Mouse (Mus musculus) C2C12 (cell line): ENCODE data around the gene Fto. TPM values are rescaled to one million over a fixed set of nuclear protein-coding genes. Genes with fewer than 3 reads are reported as not detected.

Experiments used
- H3K27me3 ChIP-seq: one replicate; pipeline ENCODE4 v1.6.1; 2011; ENCODE audit not compliant: control insufficient read depth, insufficient read depth, insufficient read length
- H3K36me3 ChIP-seq: one replicate; pipeline ENCODE4 v1.6.1; 2011; ENCODE audit not compliant: control insufficient read depth, insufficient read depth
- H3K4me3 ChIP-seq: one replicate; pipeline ENCODE4 v1.5.1; 2011; ENCODE audit warnings: mild to moderate bottlenecking, control low read depth; ENCODE audit not compliant: poor library complexity, insufficient read depth, severe bottlenecking
- H3K79me2 ChIP-seq: one replicate; pipeline ENCODE4 v1.6.1; 2011; ENCODE audit not compliant: control insufficient read depth, insufficient read depth
- H3K79me3 ChIP-seq: one replicate; pipeline ENCODE4 v1.6.1; 2011; ENCODE audit warnings: low read depth, control low read depth
- H3ac ChIP-seq: one replicate; pipeline ENCODE3; 2011; ENCODE audit warnings: low read depth; ENCODE audit not compliant: control insufficient read depth, insufficient read length
- CEBPB ChIP-seq: IDR thresholded peaks from one replicate; pipeline ENCODE4 v1.6.1; 2011; ENCODE audit warnings: low read depth, mild to moderate bottlenecking, control low read depth, moderate library complexity
- CTCF ChIP-seq: IDR thresholded peaks from one replicate; pipeline ENCODE4 v1.5.1; 2011; ENCODE audit not compliant: control insufficient read depth, insufficient read depth, insufficient read length
- FOSL1 ChIP-seq: IDR thresholded peaks from one replicate; pipeline ENCODE4 v1.8.0; 2011; ENCODE audit warnings: mild to moderate bottlenecking, low read length; ENCODE audit not compliant: poor library complexity, insufficient read depth, severe bottlenecking
- MAX ChIP-seq: IDR thresholded peaks from one replicate; pipeline ENCODE4 v1.6.1; 2011; ENCODE audit warnings: mild to moderate bottlenecking, control low read depth
- MYOD1 ChIP-seq: IDR thresholded peaks from one replicate; pipeline ENCODE4 v1.6.1; 2011; ENCODE audit warnings: low read depth; ENCODE audit not compliant: control insufficient read depth, insufficient read length
- MYOG ChIP-seq: IDR thresholded peaks from one replicate; pipeline ENCODE4 v1.6.1; 2011; ENCODE audit not compliant: control insufficient read depth, insufficient read length; ENCODE audit errors: extremely low read depth
- USF1 ChIP-seq: IDR thresholded peaks from one replicate; pipeline ENCODE4 v1.6.1; 2011; ENCODE audit warnings: low read depth, mild to moderate bottlenecking, control low read depth, moderate library complexity
- polyA plus RNA-seq: library from polyadenylated mRNA; unstranded; fragments of >200 nt; fragmentation: generic; extraction: Trizol; gene quantifications from one replicate; pipeline ENCODE4 v1.2.1, GENCODE M21; 2012; ENCODE audit warnings: missing spikeins

Gene Fto
- polyA plus RNA-seq, 1 experiment = 39.1 TPM

DNA sequence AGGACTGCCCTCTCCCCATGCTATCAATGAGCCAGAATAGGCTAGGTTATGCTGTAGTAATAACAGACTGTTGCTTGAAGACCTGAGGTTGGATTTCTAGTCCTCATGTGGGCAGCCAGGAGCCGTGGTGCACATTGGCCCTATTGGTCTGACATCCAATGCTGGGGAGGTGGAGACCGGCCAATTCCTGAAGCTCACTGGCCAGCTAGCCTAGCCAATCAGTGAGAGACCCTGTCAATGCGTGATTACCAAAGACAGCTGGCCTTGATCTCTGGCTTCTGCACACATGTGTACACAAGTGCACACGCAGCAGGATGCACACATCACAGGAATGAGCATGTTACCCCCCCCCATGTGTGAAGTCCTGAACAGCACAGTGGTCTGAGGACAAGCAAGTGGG lies 94.6 kb downstream of the Fto start:
- H3ac ChIP-seq = no peak overlapping the region
- no peaks in the 10 kb centered on the region for H3K27me3 ChIP-seq
- no peaks in the 10 kb centered on the region for H3K79me2 ChIP-seq
- no peak overlapping the region for H3K4me3 ChIP-seq
- H3K79me3 ChIP-seq = no peaks in the 10 kb centered on the region
- TF ChIP-seq CEBPB (no peak), MYOG (no peak), FOSL1 (no peak), MYOD1 (no peak), CTCF (no peak)
- H3K36me3 ChIP-seq = no peaks in the 10 kb centered on the region

- Histone ChIP-seq H3K79me3 (no peaks in the 10 kb centered on the region), H3ac (no peak overlapping the region), H3K27me3 (no peaks in the 10 kb centered on the region), H3K36me3 (no peaks in the 10 kb centered on the region), H3K4me3 (no peak overlapping the region), H3K79me2 (no peaks in the 10 kb centered on the region)
- TF ChIP-seq FOSL1 (no peak), MAX (no peak), CEBPB (no peak), MYOG (no peak), USF1 (no peak), CTCF (no peak), MYOD1 (no peak)
These were observed 96.7 kb downstream of the Fto start for GRCm38 (mm10) chr8:91410007-91410406.

- TF ChIP-seq MYOD1 (peak; percentile 69), FOSL1 (no peak)
- no peaks in the 10 kb centered on the region for H3K27me3 ChIP-seq
These were observed 111.3 kb downstream of the Fto start for GRCm38 (mm10) chr8:91424491-91425074.

DNA sequence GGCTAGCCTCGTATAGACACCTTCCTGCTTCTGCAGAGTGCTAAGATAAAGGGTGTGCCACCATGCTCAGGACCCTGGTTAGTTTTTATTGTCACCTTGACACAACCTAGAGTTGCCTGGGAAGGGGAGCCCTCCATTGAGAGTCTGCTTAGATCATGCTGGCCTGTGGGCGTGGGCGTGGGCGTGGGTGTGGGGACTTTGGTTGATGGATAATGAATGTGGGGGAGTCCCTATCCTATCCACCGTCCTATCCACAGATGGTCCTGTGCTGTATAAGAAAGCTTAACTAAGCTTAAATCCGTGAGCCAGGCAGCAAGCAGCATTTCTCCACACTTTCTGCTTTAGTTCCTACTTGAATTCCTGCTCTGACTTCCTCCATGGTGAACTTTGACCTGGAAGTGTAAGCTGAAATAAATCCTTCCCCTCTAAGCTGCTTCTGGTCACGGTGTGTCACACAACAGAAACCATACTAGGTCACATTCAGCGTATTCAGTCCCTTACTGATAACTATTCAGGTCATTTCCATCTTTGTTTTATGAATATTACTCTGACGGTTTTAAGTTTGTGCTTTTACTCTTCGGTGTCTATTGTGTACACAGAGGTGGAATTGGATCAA lies 112.0 kb downstream of the Fto start:
- Histone ChIP-seq H3K36me3 (no peaks in the 10 kb centered on the region), H3K27me3 (no peaks in the 10 kb centered on the region), H3K79me3 (peaks cover 10% of the 10 kb centered on the region), H3K79me2 (no peaks in the 10 kb centered on the region), H3K4me3 (no peak overlapping the region), H3ac (no peak overlapping the region)
- no peak for TF ChIP-seq USF1
- TF ChIP-seq CEBPB = no peak
- no peak for TF ChIP-seq FOSL1
- TF ChIP-seq MYOG = no peak
- TF ChIP-seq MYOD1 = no peak
- TF ChIP-seq CTCF = no peak
- no peak for TF ChIP-seq MAX

More at GRCm38 (mm10) chr8:91424491-91425074, 111.3 kb downstream of the Fto start:
- H3ac ChIP-seq = no peak overlapping the region
- H3K36me3 ChIP-seq = no peaks in the 10 kb centered on the region
- H3K4me3 ChIP-seq = no peak overlapping the region
- H3K79me2 ChIP-seq = no peaks in the 10 kb centered on the region
- H3K79me3 ChIP-seq = peaks cover 10% of the 10 kb centered on the region

GRCm38 (mm10) chr8:91426496-91426895 lies 113.2 kb downstream of the Fto start:
- H3K27me3 ChIP-seq = no peaks in the 10 kb centered on the region
- TF ChIP-seq MAX = no peak
- TF ChIP-seq USF1 = no peak
- TF ChIP-seq FOSL1 = no peak
- no peak for TF ChIP-seq CEBPB
- TF ChIP-seq CTCF = no peak
- TF ChIP-seq MYOG = no peak
- TF ChIP-seq MYOD1 = no peak
- H3K79me3 ChIP-seq = peaks cover 10% of the 10 kb centered on the region
- H3K36me3 ChIP-seq = no peaks in the 10 kb centered on the region
- no peaks in the 10 kb centered on the region for H3K79me2 ChIP-seq
- H3ac ChIP-seq = no peak overlapping the region
- no peak overlapping the region for H3K4me3 ChIP-seq

DNA sequence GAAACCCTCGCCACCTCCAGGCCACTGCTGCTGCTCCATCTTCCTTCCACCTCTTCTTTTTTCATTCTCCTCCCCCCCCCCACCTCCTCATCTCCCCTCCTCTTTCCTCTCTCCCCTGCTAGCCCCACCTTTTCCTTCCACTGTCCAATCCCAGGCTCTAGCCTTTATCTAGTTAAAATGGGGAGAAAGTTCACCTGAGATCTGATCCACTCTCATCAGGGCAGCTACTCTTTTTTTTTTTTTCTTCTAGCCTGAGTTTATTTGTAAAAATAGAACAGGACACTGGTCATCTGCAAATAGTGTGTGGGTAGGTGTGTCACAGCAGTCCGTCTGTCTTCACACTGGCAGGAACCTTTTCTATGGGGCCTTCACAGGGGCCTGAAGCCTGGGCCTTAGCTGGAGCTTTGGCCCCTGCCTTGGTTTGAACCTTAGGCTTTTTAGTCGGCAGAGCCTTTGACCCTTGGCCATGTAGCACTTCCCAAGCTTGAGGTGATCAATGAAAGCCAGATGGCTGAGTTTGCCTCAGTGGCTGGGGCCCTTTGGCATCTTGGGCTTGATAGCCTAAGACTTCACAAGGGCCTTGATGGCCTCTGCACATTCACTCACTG lies 117.1 kb downstream of the Fto start:
- TF ChIP-seq MYOG = no peak
- no peak overlapping the region for H3K4me3 ChIP-seq
- H3ac ChIP-seq = no peak overlapping the region
- H3K79me3 ChIP-seq = peaks cover 10% of the 10 kb centered on the region
- no peaks in the 10 kb centered on the region for H3K79me2 ChIP-seq
- no peaks in the 10 kb centered on the region for H3K27me3 ChIP-seq
- no peaks in the 10 kb centered on the region for H3K36me3 ChIP-seq
